Mouse (Mus musculus) bone marrow macrophage, adult 2 months (primary cell): ENCODE results near the gene Slc41a3.

Experiments used
- CTCF ChIP-seq: IDR thresholded peaks from 2 replicates; pipeline ENCODE4 v1.5.1; 2012; ENCODE audit warnings: low read depth, mild to moderate bottlenecking, low read length, moderate library complexity
- POLR2A ChIP-seq: IDR thresholded peaks from 2 replicates; pipeline ENCODE4 v1.6.1; 2012; ENCODE audit warnings: mild to moderate bottlenecking, low read depth, low read length, borderline replicate concordance

- TF ChIP-seq CTCF (no peak), POLR2A (no peak)
Measured at GRCm38 (mm10) chr6:90630427-90630826, 25.9 kb downstream of the Slc41a3 start.
